24 mouse cellular contexts compared by ENCODE assay signal in the genomic region with DNA sequence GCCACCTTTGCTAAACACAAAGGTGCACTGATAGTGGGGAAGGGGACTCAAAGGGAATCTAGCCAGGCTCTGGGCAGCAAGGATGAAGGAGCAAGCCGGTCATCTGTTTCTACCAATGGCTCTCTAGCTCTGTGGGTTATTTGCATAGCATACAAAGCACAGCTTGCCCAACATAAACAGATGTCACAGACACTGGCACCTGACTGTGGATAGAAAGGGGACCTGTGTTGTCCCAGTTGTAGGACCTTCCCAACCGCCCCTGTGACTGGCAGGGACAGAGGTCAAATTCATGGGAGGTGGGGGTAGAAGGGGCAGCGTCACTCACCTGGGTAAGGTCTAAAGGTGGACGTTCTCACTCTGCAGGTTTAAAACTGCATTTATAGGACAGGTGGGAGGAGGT.
DNase-seq lines count a peak whose midpoint lies in the region; ATAC-seq and TF ChIP-seq lines count a peak whose summit lies in the region.
"Had no signal": no experiment of that assay in that cellular context is flagged by ENCODE, and none has a peak within 500 bp of the region (broad histone marks: within the 10 kb centered on the region; RNA-seq: fewer than 3 reads in every experiment).

No protein-coding gene starts in this region.

- peak overlapping the region; percentile 48; the same call in 1 of the 2 replicates for H3K27ac ChIP-seq in liver, embryonic 12.5 days
- no peak overlapping the region for H3K27ac ChIP-seq in liver, embryonic 11.5 days (ENCODE audit: low read depth, low read length)
- peak overlapping the region; percentile 42 for H3K27ac ChIP-seq in midbrain, embryonic 15.5 days
- no peak overlapping the region for H3K27ac ChIP-seq in midbrain, postnatal 0 days (ENCODE audit: low read depth, low read length)
- H3K27ac ChIP-seq in liver, postnatal 0 days (ENCODE audit: low read depth), result no peak overlapping the region
- H3K27ac ChIP-seq: embryonic facial prominence, embryonic 12.5 days; embryonic facial prominence, embryonic 15.5 days; forebrain, embryonic 15.5 days; heart, embryonic 15.5 days; hindbrain, embryonic 10.5 days; hindbrain, embryonic 15.5 days had no signal

- H3K9ac ChIP-seq in liver, embryonic 12.5 days, result no peak overlapping the region
- H3K9ac ChIP-seq in liver, embryonic 11.5 days (ENCODE audit: low read depth, low read length), result no peak overlapping the region
- H3K9ac ChIP-seq in midbrain, embryonic 15.5 days, result no peak overlapping the region
- no peak overlapping the region for H3K9ac ChIP-seq in midbrain, postnatal 0 days (replicated peaks; ENCODE audit: low read length, poor library complexity, severe bottlenecking)
- no peak overlapping the region for H3K9ac ChIP-seq in liver, postnatal 0 days (replicated peaks)
- H3K9ac ChIP-seq: embryonic facial prominence, embryonic 12.5 days; embryonic facial prominence, embryonic 15.5 days; forebrain, embryonic 15.5 days; heart, embryonic 12.5 days; heart, embryonic 15.5 days; hindbrain, embryonic 15.5 days had no signal

- no peaks in the 10 kb centered on the region for H3K36me3 ChIP-seq in liver, embryonic 12.5 days
- H3K36me3 ChIP-seq in liver, embryonic 11.5 days (ENCODE audit: control insufficient read depth, insufficient read depth, low read length), result no peaks in the 10 kb centered on the region
- no peaks in the 10 kb centered on the region for H3K36me3 ChIP-seq in midbrain, embryonic 15.5 days (replicated peaks)
- no peaks in the 10 kb centered on the region for H3K36me3 ChIP-seq in midbrain, postnatal 0 days (ENCODE audit: insufficient read depth, low read length)
- no peaks in the 10 kb centered on the region for H3K36me3 ChIP-seq in liver, postnatal 0 days (replicated peaks; ENCODE audit: insufficient read depth, low read length)
- H3K36me3 ChIP-seq: embryonic facial prominence, embryonic 12.5 days; embryonic facial prominence, embryonic 15.5 days; forebrain, embryonic 15.5 days; heart, embryonic 12.5 days; heart, embryonic 15.5 days; hindbrain, embryonic 15.5 days had no signal

- TF ChIP-seq EP300 in liver, postnatal 0 days (IDR thresholded peaks at IDR 0.05; ENCODE audit: low read depth), result no peak

- ATAC-seq in liver, embryonic 12.5 days, result no peak
- no peak for ATAC-seq in liver, embryonic 11.5 days (replicated peaks; ENCODE audit: low FRiP score)
- no peak for ATAC-seq in midbrain, embryonic 15.5 days (replicated peaks)
- no peak for ATAC-seq in midbrain, postnatal 0 days (ENCODE audit: low FRiP score)
- ATAC-seq in liver, postnatal 0 days, result peak; percentile 90
- ATAC-seq: CD4-positive, CD25-positive, alpha-beta regulatory T cell, adult 4 months; forebrain, embryonic 15.5 days had no signal

- no peaks in the 10 kb centered on the region for H3K9me3 ChIP-seq in liver, embryonic 12.5 days (replicated peaks)
- no peaks in the 10 kb centered on the region for H3K9me3 ChIP-seq in liver, embryonic 11.5 days (ENCODE audit: control insufficient read depth, low read length)
- no peaks in the 10 kb centered on the region for H3K9me3 ChIP-seq in midbrain, embryonic 15.5 days
- H3K9me3 ChIP-seq in midbrain, postnatal 0 days (ENCODE audit: low read length), result no peaks in the 10 kb centered on the region
- H3K9me3 ChIP-seq in liver, postnatal 0 days (ENCODE audit: low read length), result no peaks in the 10 kb centered on the region
- H3K9me3 ChIP-seq: embryonic facial prominence, embryonic 12.5 days; embryonic facial prominence, embryonic 15.5 days; forebrain, embryonic 15.5 days; heart, embryonic 12.5 days; heart, embryonic 15.5 days; hindbrain, embryonic 10.5 days; hindbrain, embryonic 15.5 days had no signal

- no peak overlapping the region for H3K4me2 ChIP-seq in liver, embryonic 12.5 days
- H3K4me2 ChIP-seq in liver, embryonic 11.5 days, result no peak overlapping the region; the same call in 1 of the 2 replicates
- no peak overlapping the region for H3K4me2 ChIP-seq in midbrain, embryonic 15.5 days
- no peak overlapping the region for H3K4me2 ChIP-seq in midbrain, postnatal 0 days (ENCODE audit: low read depth, low read length, poor library complexity, severe bottlenecking)
- H3K4me2 ChIP-seq in liver, postnatal 0 days (ENCODE audit: low read depth, low read length), result no peak overlapping the region
- H3K4me2 ChIP-seq: embryonic facial prominence, embryonic 12.5 days; embryonic facial prominence, embryonic 15.5 days; forebrain, embryonic 15.5 days; heart, embryonic 12.5 days; heart, embryonic 15.5 days had no signal

- WGBS in liver, embryonic 12.5 days (ENCODE audit: insufficient replicate concordance), result 66% methylated on average over 4 of the region's 4 CpGs
- 72% methylated on average over 4 of the region's 4 CpGs for WGBS in liver, embryonic 11.5 days
- WGBS in midbrain, embryonic 15.5 days, result 80% methylated on average over 4 of the region's 4 CpGs
- WGBS in midbrain, postnatal 0 days, result 87% methylated on average over 4 of the region's 4 CpGs
- 49% methylated on average over 4 of the region's 4 CpGs for WGBS in liver, postnatal 0 days (ENCODE audit: insufficient replicate concordance)

- no peak for TF ChIP-seq CTCF in midbrain, postnatal 0 days (IDR thresholded peaks at IDR 0.05)
- TF ChIP-seq CTCF in liver, postnatal 0 days (IDR thresholded peaks at IDR 0.05; ENCODE audit: low read depth), result no peak

- H3K27me3 ChIP-seq in liver, embryonic 12.5 days (replicated peaks), result no peaks in the 10 kb centered on the region
- no peaks in the 10 kb centered on the region for H3K27me3 ChIP-seq in liver, embryonic 11.5 days (replicated peaks; ENCODE audit: control insufficient read depth, insufficient read depth, low read length)
- H3K27me3 ChIP-seq in midbrain, embryonic 15.5 days (replicated peaks), result no peaks in the 10 kb centered on the region
- H3K27me3 ChIP-seq in midbrain, postnatal 0 days (ENCODE audit: insufficient read depth, low read length), result no peaks in the 10 kb centered on the region
- no peaks in the 10 kb centered on the region for H3K27me3 ChIP-seq in liver, postnatal 0 days (ENCODE audit: insufficient read depth, low read length)
- H3K27me3 ChIP-seq: embryonic facial prominence, embryonic 12.5 days; embryonic facial prominence, embryonic 15.5 days; forebrain, embryonic 15.5 days; heart, embryonic 12.5 days; heart, embryonic 15.5 days; hindbrain, embryonic 15.5 days had no signal

- no peak for DNase-seq in liver, embryonic 11.5 days (ENCODE audit: low spot score)
- no peak for DNase-seq in midbrain, postnatal 0 days (ENCODE audit: low spot score)
- DNase-seq in liver, postnatal 0 days, result peak; percentile 32
- no peak for DNase-seq in spleen, adult 12 weeks (ENCODE audit: low spot score)
- DNase-seq: adrenal gland, adult 2 months; adrenal gland, postnatal 14 days; cerebellum, adult 11 months; cerebellum, adult 2 months; cerebellum, adult 9-11 months; cerebellum, postnatal 25 days; gastrocnemius, postnatal 25 days; heart, adult 18-20 months; heart, postnatal 10 days; heart, postnatal 36 days had no signal

- peaks cover 13% of the 10 kb centered on the region for H3K4me1 ChIP-seq in liver, embryonic 12.5 days
- H3K4me1 ChIP-seq in liver, embryonic 11.5 days (replicated peaks; ENCODE audit: control insufficient read depth, insufficient read depth, low read length), result peaks cover 9% of the 10 kb centered on the region
- peaks cover 74% of the 10 kb centered on the region for H3K4me1 ChIP-seq in midbrain, embryonic 15.5 days
- H3K4me1 ChIP-seq in midbrain, postnatal 0 days (ENCODE audit: insufficient read depth, low read length), result peaks cover 21% of the 10 kb centered on the region; the same call in 1 of the 2 replicates
- peaks cover 17% of the 10 kb centered on the region for H3K4me1 ChIP-seq in liver, postnatal 0 days (ENCODE audit: insufficient read depth)

- no peak overlapping the region for H3K4me3 ChIP-seq in liver, embryonic 12.5 days
- H3K4me3 ChIP-seq in liver, embryonic 11.5 days (ENCODE audit: low read depth, low read length), result no peak overlapping the region
- H3K4me3 ChIP-seq in midbrain, embryonic 15.5 days, result no peak overlapping the region
- H3K4me3 ChIP-seq in midbrain, postnatal 0 days (ENCODE audit: low read depth, low read length), result no peak overlapping the region
- H3K4me3 ChIP-seq in liver, postnatal 0 days (ENCODE audit: low read depth, low read length), result no peak overlapping the region
- H3K4me3 ChIP-seq: embryonic facial prominence, embryonic 12.5 days; embryonic facial prominence, embryonic 15.5 days; forebrain, embryonic 15.5 days; heart, embryonic 12.5 days; heart, embryonic 15.5 days; hindbrain, embryonic 10.5 days; hindbrain, embryonic 15.5 days had no signal

Comparison
In these comparisons a context has a peak if more than half of its experiments do, and no peak if none do; other contexts are left out.
1. H3K27ac ChIP-seq: peak in liver, embryonic 12.5 days (single experiment) and midbrain, embryonic 15.5 days (single experiment); none in liver, embryonic 11.5 days (single experiment), midbrain, postnatal 0 days (single experiment) and liver, postnatal 0 days (single experiment).